ENCODE assay signal across 22 mouse cellular contexts in the genomic region with DNA sequence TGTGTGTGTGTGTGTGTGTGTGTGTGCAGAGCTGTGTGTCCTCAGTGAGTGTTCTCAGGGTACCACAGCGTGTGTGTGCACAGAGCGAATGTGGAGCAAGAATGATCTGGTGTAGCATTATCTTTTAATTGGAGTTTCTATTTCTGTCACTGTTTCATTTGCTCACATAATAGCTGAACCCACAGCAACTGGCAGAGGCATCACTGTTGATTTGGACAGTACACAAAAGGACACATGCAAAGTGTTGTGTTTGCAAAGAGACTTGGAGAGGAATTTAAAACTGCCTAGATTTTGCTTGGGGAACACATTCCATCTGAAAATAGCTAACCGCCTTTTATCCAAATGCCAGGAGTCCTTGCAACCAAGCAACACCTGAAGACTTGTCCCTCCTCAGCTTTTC.
DNase-seq lines count a peak whose midpoint lies in the region; ATAC-seq lines count a peak whose summit lies in the region.
"Had no signal": no experiment of that assay in that cellular context is flagged by ENCODE, and none has a peak within 500 bp of the region (broad histone marks: within the 10 kb centered on the region; RNA-seq: fewer than 3 reads in every experiment).

No protein-coding gene starts in this region.

- no peaks in the 10 kb centered on the region for H3K4me1 ChIP-seq in forebrain, embryonic 16.5 days (replicated peaks; ENCODE audit: control insufficient read depth, insufficient read depth, low read length)
- no peaks in the 10 kb centered on the region for H3K4me1 ChIP-seq in forebrain, embryonic 11.5 days (replicated peaks; ENCODE audit: control insufficient read depth, insufficient read depth, low read length)
- H3K4me1 ChIP-seq in limb, embryonic 10.5 days: no peaks in the 10 kb centered on the region
- H3K4me1 ChIP-seq: embryonic facial prominence, embryonic 15.5 days; hindbrain, embryonic 10.5 days; limb, embryonic 15.5 days; midbrain, embryonic 12.5 days had no signal

- H3K9me3 ChIP-seq in forebrain, embryonic 16.5 days (ENCODE audit: control insufficient read depth, low read length): no peaks in the 10 kb centered on the region
- no peaks in the 10 kb centered on the region for H3K9me3 ChIP-seq in forebrain, embryonic 11.5 days (ENCODE audit: control insufficient read depth, low read length)
- no peaks in the 10 kb centered on the region for H3K9me3 ChIP-seq in limb, embryonic 10.5 days (replicated peaks)
- H3K9me3 ChIP-seq: embryonic facial prominence, embryonic 15.5 days; hindbrain, embryonic 10.5 days; limb, embryonic 15.5 days; midbrain, embryonic 12.5 days had no signal

- no peak overlapping the region for H3K4me2 ChIP-seq in forebrain, embryonic 16.5 days (ENCODE audit: low read length)
- H3K4me2 ChIP-seq in forebrain, embryonic 11.5 days (ENCODE audit: low read depth, low read length, severe bottlenecking): no peak overlapping the region
- H3K4me2 ChIP-seq: embryonic facial prominence, embryonic 15.5 days; limb, embryonic 15.5 days; midbrain, embryonic 12.5 days had no signal

- no peak for DNase-seq in forebrain, embryonic 11.5 days (ENCODE audit: low spot score)
- peak; percentile 46 for DNase-seq in layer of hippocampus, adult 11-12 months (ENCODE audit: low spot score)
- DNase-seq in layer of hippocampus, postnatal 25 days (ENCODE audit: extremely low spot score in 1 of 2, low spot score in 1 of 2): no peak
- peak; percentile 34 to 38 for DNase-seq in right cerebral cortex, adult 2 months (ENCODE audit: low spot score in 2 of 2)
- no peak for DNase-seq in right cerebral cortex, postnatal 14 days
- no peak for DNase-seq in limb, embryonic 10.5 days (ENCODE audit: low spot score)
- DNase-seq in cerebellum, postnatal 4 days (ENCODE audit: low spot score in 2 of 2): no peak
- DNase-seq: adrenal gland, postnatal 14 days; cerebellum, adult 11 months; cerebellum, postnatal 10 days; gastrocnemius, postnatal 36 days; kidney, adult 8-10 months; kidney, postnatal 14 days; lung, postnatal 10 days; thymus, postnatal 25 days had no signal

- no peaks in the 10 kb centered on the region for H3K27me3 ChIP-seq in forebrain, embryonic 16.5 days (replicated peaks; ENCODE audit: control insufficient read depth, insufficient read depth, low read length)
- H3K27me3 ChIP-seq in forebrain, embryonic 11.5 days (ENCODE audit: control insufficient read depth, insufficient read depth, low read length): no peaks in the 10 kb centered on the region
- H3K27me3 ChIP-seq in limb, embryonic 10.5 days (ENCODE audit: low read depth, poor library complexity, severe bottlenecking): no peaks in the 10 kb centered on the region
- H3K27me3 ChIP-seq: embryonic facial prominence, embryonic 15.5 days; limb, embryonic 15.5 days; midbrain, embryonic 12.5 days; Patski had no signal

- WGBS in forebrain, embryonic 16.5 days: 55% methylated on average over 3 of the region's 3 CpGs
- 94% methylated on average over 3 of the region's 3 CpGs for WGBS in forebrain, embryonic 11.5 days
- WGBS in limb, embryonic 10.5 days: 91% methylated on average over 3 of the region's 3 CpGs

- H3K4me3 ChIP-seq in forebrain, embryonic 16.5 days (replicated peaks; ENCODE audit: low read length): no peak overlapping the region
- H3K4me3 ChIP-seq in forebrain, embryonic 11.5 days (ENCODE audit: low read depth, low read length): no peak overlapping the region
- no peak overlapping the region for H3K4me3 ChIP-seq in limb, embryonic 10.5 days
- H3K4me3 ChIP-seq: embryonic facial prominence, embryonic 15.5 days; hindbrain, embryonic 10.5 days; limb, embryonic 15.5 days; midbrain, embryonic 12.5 days; myocyte had no signal

- ATAC-seq in forebrain, embryonic 16.5 days: peak; percentile 28; the same call in 1 of the 2 replicates
- no peak for ATAC-seq in forebrain, embryonic 11.5 days (replicated peaks; ENCODE audit: low FRiP score)
- ATAC-seq: Patski had no signal

- H3K27ac ChIP-seq in forebrain, embryonic 16.5 days (ENCODE audit: low read length): no peak overlapping the region
- H3K27ac ChIP-seq in forebrain, embryonic 11.5 days (ENCODE audit: low read depth, low read length): no peak overlapping the region
- no peak overlapping the region for H3K27ac ChIP-seq in limb, embryonic 10.5 days
- H3K27ac ChIP-seq: embryonic facial prominence, embryonic 15.5 days; hindbrain, embryonic 10.5 days; limb, embryonic 15.5 days; midbrain, embryonic 12.5 days had no signal

- no peak overlapping the region for H3K9ac ChIP-seq in forebrain, embryonic 16.5 days (replicated peaks; ENCODE audit: low read depth, low read length)
- H3K9ac ChIP-seq in forebrain, embryonic 11.5 days (ENCODE audit: low read length): no peak overlapping the region
- H3K9ac ChIP-seq: embryonic facial prominence, embryonic 15.5 days; limb, embryonic 15.5 days; midbrain, embryonic 12.5 days had no signal

- H3K36me3 ChIP-seq in forebrain, embryonic 16.5 days (ENCODE audit: control insufficient read depth, insufficient read depth): no peaks in the 10 kb centered on the region
- H3K36me3 ChIP-seq in forebrain, embryonic 11.5 days (ENCODE audit: control insufficient read depth, insufficient read depth, low read length): no peaks in the 10 kb centered on the region
- no peaks in the 10 kb centered on the region for H3K36me3 ChIP-seq in limb, embryonic 10.5 days
- H3K36me3 ChIP-seq: embryonic facial prominence, embryonic 15.5 days; hindbrain, embryonic 10.5 days; limb, embryonic 15.5 days; midbrain, embryonic 12.5 days had no signal

Comparison
In these comparisons a context has a peak if more than half of its experiments do, and no peak if none do; other contexts are left out.
1. DNase-seq: peak in layer of hippocampus, adult 11-12 months (single experiment) and right cerebral cortex, adult 2 months (2 of 2); none in forebrain, embryonic 11.5 days (single experiment), layer of hippocampus, postnatal 25 days (0 of 2), right cerebral cortex, postnatal 14 days (single experiment), limb, embryonic 10.5 days (single experiment) and cerebellum, postnatal 4 days (0 of 2).